Mouse (Mus musculus): ENCODE results near the gene Lair1.

DNA sequence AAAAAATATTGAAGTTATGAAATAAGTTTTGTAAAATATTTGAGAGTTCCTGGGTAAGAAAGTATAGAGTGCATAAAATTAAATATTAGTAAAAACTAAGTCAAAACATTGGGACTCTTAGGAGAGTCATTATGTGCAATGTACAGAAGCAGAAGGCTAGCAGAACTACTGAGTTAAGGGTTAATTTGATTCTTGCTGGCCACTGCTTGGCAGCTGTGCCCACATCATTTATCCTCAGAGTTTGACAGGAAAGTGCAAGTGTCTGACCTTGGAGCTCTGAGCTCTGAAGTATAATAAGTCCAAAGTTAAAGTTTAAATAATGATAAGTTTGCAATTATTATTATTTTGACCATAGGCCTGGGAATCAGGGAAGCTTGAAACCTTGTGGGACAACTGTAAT is 18.7 kb upstream of the Lair1 start:
- TF ChIP-seq MAX (IDR thresholded peaks at IDR 0.05; ENCODE audit: low read depth) (no peak), POLR2A (IDR thresholded peaks at IDR 0.05; ENCODE audit: insufficient read length, low read depth) (no peak), POLR2AphosphoS2 (IDR thresholded peaks at IDR 0.05; ENCODE audit: insufficient read length, low read depth) (no peak), SRF (IDR thresholded peaks at IDR 0.05; ENCODE audit: control insufficient read depth, insufficient read length, low read depth) (no peak), E2F4 (IDR thresholded peaks at IDR 0.05; ENCODE audit: insufficient read depth) (no peak), USF1 (IDR thresholded peaks at IDR 0.05; ENCODE audit: low read depth) (no peak), TCF12 (IDR thresholded peaks at IDR 0.05; ENCODE audit: insufficient read depth, poor library complexity, severe bottlenecking) (no peak), MYOG (IDR thresholded peaks at IDR 0.05; ENCODE audit: control insufficient read depth in 1 of 3, insufficient read depth in 1 of 3, insufficient read length in 2 of 3, low read depth in 2 of 3) (no peak), REST (IDR thresholded peaks at IDR 0.05; ENCODE audit: insufficient read depth, insufficient read length) (no peak), CEBPB (IDR thresholded peaks at IDR 0.05; ENCODE audit: insufficient read depth, poor library complexity, severe bottlenecking) (no peak)
